Mouse (Mus musculus): ENCODE measurements around the gene Dnmt1.

DNA sequence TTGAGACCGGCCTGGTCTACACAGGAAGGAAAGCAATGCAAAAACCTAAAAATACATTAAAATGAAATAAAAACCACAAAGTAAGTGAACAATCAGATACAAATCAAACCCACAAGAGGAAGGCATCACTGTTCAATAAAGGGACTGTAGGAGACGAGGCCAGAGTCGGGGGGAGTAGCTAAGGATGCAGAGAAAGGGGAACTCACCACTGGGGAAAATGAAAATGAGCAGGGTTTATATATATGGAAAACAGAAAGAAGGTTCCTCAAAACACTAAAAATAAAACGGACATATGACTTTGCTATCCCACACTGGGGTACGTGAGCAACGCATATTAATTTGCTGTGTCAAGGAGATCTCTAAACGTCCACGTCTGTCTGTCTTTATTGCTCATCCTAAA lies 37.4 kb upstream of the Dnmt1 start:
- no peak for TF ChIP-seq MAFK (IDR thresholded peaks at IDR 0.05; ENCODE audit: insufficient replicate concordance, low read length)
- TF ChIP-seq CHD2 (IDR thresholded peaks at IDR 0.05; ENCODE audit: low read length), result no peak
- TF ChIP-seq MEF2A (IDR thresholded peaks at IDR 0.05; ENCODE audit: borderline replicate concordance, low read depth, low read length), result no peak
- TF ChIP-seq MXI1 (IDR thresholded peaks at IDR 0.05; ENCODE audit: low read depth, low read length), result no peak
- no peak for TF ChIP-seq CTCF (conservative IDR thresholded peaks at IDR 0.05 in 1 of 2, IDR thresholded peaks at IDR 0.05 in 1 of 2; ENCODE audit: low read depth in 2 of 2, low read length in 2 of 2)
- TF ChIP-seq HCFC1 (IDR thresholded peaks at IDR 0.05; ENCODE audit: low read depth, low read length), result no peak
- TF ChIP-seq POLR2A (IDR thresholded peaks at IDR 0.05; ENCODE audit: low read depth, low read length), result no peak
- no peak for TF ChIP-seq ELF1 (IDR thresholded peaks at IDR 0.05; ENCODE audit: low read depth, low read length)
- TF ChIP-seq BHLHE40 (IDR thresholded peaks at IDR 0.05; ENCODE audit: low read depth, low read length), result no peak
- TF ChIP-seq TCF12 (IDR thresholded peaks at IDR 0.05; ENCODE audit: low read depth, low read length), result no peak
- TF ChIP-seq ETS1 (conservative IDR thresholded peaks at IDR 0.05; ENCODE audit: low read depth, low read length), result no peak

Measured in CH12.LX (cell line).